Mouse (Mus musculus): ENCODE measurements at regions not wholly inside any gene's neighbourhood (a gene's known extent, or its start where the extent isn't known, plus 50 kb on each side); places are given as distances from the start of the nearest gene placed in this dataset.
A peak's percentile ranks its signal among the peaks of the same experiment; 100 is the strongest.

DNA sequence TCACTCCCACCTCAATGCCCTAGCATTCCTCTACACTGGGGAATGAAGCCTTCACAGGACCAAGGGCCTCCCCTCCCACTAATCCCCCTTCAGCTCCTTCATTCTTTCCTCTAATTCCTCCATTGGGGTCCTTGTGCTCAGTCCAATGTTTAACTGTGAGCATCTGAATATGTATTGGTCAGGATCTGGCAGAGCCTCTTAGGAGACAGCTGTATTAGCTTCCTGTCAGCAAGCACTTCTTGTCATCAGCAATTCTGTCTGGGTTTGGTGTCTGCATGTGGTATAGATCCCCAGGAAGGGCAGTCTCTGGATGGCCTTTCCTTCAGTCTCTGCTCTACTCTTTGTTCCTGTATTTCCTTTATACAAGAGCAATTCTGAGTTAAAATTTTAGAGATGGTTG lies 426.8 kb upstream of the 2610001J05Rik start:
- no peak for DNase-seq

DNA sequence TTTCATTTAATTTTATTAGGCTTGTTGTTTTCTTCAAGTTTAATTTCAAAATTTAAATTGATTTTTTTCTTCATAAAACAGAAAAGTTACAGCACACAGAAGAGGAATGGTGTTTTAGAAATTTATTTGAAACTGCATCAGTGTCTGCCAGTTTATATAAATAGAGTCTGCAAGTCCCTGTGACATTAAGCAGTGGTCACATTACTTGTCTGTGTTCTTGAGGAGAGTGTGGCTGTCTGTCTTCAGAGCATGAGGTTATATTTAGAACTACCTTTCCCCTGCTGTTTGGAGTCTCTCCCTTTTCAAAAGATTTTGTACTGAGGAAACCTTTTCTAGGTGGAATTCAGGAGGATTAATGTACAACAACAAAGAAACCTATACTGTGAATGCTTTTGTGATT lies 426.1 kb upstream of the 2610001J05Rik start:
- DNase-seq, result no peak

DNA sequence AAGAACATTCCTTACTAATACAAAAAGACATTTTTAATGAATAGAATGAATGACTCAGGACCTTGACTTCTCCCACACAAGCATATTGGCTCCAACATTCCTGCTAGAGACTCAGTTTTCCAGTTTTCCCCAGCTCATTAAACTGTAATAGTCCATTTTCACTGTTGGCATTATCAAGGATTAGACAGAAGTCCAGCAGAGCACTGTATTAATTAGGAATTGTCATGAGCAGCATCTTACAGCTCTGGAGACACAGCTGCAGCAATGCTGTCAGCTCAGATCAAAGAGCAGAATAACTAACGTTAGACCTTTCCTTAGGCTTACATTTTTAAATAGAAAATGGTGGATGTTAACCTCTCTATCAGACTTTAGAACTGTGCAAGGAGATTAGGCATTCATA lies 419.5 kb upstream of the 2610001J05Rik start:
- DNase-seq, result no peak

DNA sequence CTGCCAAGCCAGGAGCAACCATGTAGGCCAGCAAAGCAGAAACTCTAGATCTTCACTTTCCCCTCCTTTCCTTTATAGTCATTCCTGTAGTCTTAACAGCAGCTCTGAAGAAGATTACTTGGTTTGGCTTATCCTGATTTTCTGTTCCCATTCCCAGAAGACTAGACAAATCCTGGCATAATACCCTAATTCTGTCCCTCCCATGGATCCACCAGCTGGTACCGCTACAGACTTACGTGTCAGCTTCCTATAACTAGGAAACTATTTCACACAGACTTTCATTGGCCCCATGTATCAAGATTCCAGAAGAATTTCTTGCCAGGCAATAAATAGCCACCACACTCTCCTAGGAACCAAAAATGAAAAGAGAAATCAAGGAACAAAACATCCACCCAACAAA lies 410.2 kb upstream of the 2610001J05Rik start:
- DNase-seq, result no peak

DNA sequence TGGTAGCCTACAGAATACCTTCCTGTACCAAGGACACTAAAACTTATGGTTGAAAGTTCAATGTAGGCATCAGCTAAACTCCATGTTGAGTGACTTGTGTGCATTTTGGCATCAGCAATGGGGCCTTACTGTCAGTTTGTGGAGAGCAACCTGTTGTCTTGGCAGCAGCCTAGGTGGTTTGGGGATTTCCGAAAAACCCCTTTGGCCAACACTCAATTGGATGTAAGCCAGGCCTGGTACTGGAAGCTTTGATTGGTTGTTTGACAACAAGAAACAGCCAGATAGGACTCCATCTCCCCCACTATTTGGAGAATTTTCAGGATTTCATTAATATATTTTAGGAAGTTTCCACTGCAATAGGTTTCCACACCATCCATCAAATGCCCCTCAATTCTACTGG lies 390.6 kb upstream of the 2610001J05Rik start:
- no peak for DNase-seq

DNA sequence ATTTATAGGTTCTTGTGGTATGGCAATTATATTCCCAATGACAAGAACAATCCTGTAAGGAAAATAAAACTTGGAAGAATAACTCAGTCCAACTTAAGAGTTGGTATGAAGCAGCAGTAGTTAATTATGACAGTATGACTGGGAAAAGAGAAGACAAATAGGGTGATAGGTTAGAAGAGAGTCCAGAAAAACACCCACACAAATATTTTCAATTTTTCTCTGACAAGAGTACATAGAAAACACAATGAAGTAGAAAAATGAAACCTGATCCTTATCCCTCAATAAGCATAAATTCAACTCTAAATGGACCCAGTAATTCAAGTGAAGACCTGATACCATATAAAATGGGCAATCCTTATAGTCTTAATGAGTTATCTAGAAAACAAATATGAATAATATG lies 369.0 kb upstream of the 2610001J05Rik start:
- DNase-seq, result no peak

DNA sequence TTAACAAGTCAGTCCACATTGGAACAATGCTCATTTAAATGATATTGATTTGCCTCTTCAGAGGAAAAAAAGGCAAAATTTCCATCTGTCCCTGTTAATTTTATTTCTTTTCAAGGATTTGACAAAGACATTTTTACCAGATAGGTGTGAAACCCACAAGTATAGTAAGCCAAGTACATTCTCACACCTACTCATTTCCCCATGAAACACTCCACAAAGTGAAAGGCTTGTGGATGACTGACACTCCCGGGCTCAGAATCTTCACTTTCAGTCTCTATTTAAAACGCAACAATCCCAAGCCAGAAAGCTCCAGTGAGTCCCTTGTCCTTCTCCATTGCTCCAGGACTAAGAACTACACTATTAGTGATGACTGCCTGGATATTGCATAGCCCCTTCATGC lies 367.8 kb upstream of the 2610001J05Rik start:
- DNase-seq, result no peak

DNA sequence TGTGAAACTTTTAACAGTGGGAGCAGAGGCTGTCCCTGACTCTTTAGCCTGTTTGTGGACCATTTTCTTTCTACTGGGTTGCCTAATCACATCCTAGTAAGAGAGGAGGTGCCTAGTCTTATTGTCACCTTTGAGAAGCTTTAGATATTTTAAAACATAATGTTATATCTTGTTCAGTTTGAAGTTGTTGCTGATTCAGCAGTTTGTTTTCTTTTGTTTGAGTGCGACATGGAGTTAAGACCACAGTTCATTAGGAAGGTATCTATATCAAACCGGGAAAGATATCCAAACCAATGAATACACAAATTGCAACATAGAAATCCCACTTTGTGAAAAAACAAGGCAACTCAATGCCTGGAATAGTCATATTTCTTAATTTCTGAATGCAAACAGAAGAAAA lies 359.5 kb upstream of the 2610001J05Rik start:
- no peak for DNase-seq

DNA sequence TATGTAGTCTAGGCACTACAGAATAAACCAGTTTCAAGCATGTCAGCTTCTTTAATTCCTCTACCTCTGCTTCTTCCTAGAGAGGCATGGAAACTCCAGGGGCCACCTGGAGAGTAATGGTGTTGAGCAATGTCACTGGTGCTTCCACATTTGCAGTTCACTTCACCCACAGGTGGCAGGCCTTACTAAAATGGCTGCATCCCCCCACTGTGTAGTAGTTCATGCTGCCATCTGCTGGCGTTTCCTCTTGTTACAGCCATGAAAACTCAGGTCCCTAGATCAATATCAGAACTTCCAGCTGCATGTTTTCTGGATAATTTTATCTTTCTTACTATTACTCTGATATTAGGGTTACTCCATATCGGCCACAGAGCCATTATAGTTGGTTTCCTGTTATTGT lies 336.2 kb upstream of the 2610001J05Rik start:
- DNase-seq, result peak; percentile 2

DNA sequence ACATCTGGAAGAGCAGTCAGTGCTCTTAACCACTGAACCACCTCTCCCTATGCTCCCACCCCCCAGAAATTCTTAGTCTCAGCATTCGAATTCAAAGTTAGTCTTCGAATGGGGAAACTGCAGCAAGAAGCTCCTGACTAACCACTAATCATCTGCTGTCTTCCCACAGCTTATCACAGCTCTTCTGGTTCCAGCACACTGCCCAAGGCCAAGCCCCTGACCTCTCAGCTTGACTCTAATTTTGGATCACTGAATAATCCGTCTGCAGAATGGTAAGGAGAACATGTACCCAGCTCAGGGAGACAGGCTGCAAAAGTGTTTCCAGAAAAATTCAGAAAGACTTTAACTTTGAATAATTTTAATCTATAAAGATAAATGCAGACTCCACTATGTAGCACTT lies 325.8 kb upstream of the 2610001J05Rik start:
- DNase-seq, result no peak

DNA sequence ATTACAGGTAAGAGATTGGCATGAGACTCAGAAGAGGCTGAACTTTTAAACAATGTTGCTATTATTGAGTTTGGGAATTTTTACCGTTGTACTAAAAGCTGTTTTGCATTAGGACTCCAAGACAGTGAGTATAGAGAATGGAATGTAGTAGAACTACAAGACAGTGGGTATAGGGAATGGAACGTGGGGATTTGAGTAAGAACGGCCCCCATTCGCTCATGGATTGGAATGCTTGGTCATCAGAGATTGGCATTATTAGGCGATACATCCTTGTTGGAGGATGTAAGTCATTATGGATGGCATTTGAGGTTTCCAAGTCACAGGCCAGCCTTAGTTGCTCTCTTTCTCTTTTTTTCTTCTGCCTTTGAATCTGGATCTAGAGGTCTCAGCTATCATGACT lies 324.0 kb upstream of the 2610001J05Rik start:
- no peak for DNase-seq

DNA sequence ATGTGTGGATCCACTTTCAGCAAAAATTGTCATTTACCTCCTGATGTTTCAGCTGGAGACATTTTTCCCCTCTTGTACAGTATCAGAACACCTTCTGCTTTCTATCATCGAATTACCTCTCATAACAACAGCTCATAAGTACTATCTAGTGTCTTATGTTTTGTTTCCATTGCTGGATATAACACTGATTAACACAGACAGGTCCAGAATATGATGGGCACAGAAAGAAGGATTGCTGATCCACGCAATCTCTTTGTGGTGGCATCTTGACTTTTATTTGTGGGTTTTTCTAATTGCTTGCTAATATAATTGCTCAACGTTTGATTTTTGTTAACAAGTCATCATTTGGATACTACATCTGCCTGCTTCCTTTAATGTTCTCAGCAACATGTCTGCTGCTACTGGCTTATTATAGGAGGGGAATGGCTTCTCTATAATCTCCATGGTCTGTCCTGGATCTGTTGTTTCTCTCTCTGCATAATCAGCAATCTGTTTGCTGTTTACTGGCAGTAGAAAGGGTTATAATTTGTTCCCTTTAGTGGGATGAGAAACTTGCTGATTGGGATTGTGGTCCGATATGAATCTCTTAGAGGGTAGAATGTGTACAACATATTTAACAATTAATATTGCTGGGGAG lies 320.2 kb upstream of the 2610001J05Rik start:
- DNase-seq, result no peak

DNA sequence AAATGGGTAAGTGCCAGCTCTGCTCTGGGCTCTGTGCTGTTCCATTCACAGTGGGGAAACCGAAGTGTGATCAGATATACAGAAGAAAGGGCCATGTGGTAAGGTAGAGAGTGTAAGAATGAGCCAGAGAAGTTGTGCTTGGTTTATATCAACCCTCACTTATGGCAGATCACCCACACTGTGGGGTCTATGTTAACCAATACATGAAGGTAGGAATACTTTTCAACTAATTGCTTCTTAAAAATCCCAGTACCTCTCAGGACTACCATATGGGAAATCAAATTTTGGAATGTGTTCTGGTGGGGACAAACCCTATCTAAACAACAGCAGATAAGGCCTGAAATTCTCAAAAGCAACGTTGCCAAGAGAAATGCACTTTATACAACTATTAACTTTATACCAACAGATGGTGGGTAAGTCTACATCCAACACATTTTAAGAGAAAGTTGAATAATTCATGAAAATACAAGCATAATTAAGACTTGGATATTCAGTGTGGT lies 314.7 kb upstream of the 2610001J05Rik start:
- DNase-seq, result no peak

DNA sequence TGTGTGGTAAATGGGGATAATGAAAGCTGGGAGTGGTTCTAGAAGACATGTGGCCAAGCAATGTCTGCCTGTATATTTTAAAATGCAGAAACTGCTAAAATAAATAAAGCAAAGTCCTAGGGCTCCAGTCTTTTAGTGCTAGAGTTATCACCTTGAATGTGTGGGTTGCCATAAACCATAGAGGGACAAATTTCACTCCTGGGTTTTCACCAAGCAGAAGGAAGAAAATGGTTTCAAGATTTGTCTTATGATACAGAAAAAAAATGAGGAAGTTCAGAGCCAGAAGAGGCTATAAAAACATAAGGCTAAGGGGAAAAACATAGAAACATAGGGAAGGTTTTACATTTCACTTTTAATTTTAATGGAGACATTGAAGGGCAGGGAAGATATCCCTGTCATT lies 276.1 kb upstream of the 2610001J05Rik start:
- DNase-seq, result no peak

DNA sequence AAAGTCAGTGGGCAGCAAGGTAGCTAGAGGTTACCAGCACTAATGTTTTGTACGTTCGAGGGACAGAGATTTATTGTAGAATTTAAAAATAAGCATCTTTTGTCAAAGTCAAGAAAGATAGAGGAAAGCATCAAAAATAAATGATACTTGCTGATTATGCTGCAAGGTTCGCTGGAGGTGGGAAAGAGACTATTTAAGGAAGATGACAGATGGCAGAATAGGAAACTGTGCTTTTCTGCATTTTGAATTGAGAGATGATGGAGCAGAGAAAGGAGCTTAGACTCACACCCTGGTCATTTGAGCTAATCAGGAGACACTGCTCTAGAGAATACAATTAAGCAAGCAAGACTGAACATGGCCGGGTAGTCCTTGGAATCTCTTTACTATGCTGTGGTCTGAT lies 275.1 kb upstream of the 2610001J05Rik start:
- no peak for DNase-seq

DNA sequence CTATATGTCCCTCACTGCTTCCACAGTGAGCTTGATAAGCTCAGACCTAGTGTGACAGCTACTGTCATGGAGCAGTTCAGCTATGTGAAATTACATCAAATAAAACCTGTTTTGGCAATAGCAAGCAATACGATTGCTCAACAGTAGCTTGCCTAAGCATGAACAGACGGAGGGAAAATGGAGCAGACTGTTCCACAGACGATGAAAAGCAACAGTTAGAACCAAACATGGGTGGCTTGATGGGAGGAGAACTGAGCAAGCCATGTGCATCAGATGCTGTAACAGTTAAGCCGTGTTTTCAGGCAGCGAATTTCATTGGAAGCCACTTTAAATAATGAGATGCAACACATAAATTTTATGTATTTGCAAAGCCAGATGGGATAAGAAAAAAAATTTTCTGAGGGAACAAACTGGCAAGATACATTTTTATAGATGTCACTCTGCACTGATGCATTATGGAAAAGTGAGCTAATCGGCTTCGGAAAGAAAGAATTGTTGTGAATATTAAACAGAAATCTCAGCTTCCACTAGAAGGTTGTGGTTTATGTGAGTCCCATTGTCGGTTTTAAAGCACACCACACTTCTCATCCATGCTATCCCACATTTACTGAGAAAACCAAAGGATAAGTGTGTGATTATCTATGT lies 270.9 kb upstream of the 2610001J05Rik start:
- no peak for DNase-seq

DNA sequence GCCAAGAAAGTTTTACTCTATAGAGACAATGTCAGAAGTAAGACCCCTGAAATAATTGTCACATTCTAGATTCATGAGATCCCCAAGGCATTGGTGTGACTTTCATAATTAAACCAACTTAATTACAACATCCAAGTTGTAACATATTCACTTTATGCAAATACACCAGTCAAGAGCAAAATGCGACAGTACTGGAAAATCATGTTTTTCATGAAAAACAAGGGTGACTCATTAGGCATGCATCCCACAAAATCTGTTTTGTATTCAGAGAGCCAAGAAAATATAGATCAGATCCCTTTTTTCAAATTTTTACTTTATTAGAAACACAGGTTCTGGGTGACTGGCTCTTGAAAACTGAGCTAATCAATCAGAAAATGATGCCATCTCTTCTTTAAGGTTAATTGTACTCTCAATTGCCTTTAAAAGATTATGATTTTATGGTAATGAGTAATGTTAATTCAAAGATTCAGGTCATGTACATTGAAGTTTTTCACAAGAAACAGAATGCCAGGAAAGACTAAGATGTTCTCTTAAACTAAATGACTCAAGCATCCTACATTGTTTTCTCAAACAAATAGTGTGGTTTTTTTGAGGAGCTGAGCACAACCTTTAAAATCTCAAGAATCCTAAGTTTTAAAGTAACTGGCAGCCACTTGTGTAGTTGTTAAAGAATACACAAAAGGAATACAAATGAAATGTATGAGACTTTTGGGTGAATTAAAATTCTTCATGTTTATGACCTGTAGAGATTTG lies 259.2 kb upstream of the 2610001J05Rik start:
- DNase-seq, result no peak

DNA sequence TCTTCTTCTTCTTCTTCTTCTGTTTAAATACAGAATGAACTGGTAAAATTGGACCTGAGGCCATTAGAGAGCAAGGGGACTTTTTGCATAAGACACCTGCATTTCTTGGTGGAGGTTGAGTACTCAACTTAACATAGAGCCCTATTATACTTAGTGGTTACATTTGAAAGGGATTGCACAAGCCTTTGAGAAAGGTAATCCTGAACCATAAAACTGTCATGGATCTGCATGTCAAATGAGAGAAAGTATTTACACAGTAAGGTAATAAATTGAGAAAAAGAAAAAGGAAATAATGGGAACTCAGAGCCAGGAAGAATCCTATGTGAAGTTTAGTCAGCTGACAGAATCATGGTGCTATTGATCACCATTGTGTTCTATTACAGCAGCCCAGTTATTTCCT lies 258.1 kb upstream of the 2610001J05Rik start:
- no peak for DNase-seq

DNA sequence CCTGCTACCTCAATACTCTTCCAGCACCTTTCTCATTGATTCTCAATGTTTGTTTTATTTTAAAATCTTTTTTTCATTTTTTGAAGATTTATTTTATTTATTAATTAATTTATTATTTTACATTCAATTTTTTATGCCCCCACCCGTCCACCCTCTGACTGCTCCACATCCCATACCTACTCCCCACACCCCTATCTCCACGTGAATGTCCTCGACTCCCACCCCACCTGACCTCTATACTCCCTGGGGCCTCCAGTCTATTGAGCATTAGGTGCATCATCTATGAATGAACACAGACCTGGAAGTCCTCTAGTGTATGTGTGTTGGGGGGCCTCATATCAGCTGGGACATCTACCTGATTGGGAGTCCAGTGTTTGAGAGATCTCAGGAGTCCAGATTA lies 251.0 kb upstream of the 2610001J05Rik start:
- no peak for DNase-seq

DNA sequence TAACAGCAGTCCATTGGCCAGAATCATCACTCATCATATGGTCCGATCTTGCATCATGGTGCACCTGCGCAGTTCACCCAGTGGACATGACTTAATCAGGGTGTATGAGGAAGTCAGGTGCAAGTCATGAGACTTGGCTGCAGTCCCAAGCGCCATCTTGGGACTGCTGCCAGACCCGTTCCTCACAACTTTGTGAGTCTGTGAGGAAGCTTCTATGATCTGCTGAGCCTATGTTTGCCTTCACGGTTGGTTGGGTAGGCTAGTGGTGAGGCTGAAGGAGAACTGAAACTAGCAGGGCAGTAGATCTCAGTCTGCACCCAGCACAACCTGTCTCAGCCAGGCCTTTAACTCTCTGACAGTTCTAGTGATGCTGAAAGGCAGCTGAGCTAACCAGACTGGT lies 250.2 kb upstream of the 2610001J05Rik start:
- DNase-seq, result no peak

DNA sequence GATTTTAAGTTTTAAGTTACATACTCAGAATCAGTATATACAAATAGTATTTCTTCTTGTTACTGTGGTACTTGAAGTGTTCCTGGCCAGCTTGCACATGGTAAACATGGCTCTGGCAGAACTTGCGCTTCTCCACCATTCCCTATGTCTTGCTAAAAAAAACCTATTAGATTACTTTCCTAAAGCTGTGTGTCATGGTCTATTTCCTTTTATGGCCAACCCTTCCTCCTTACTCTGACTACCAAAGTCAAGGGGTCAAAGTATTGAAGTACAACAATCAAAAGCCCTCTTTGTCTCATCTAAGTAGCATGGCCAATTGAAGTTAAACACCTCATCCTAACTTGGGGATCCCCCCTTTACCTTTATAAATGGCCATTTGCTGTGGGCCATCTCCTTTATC lies 223.6 kb upstream of the 2610001J05Rik start:
- DNase-seq, result no peak

DNA sequence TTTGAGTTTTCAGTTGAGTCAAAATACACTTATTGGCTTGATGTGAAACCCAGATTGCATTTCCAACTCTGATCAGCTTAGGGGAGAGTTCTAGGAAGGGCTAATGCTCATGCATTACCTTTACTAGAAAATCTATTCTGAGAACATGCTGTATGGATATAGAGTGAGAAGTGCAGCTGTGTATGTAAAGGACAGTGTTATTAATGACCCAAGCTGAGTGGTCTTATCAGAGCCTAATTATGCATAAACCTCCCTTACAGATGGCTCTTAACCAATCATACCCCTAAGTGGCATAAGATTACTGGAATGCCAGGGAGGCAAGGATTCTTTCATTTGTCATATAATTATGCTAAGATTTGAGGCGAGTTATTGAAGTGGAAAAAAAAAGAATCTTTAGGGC lies 210.6 kb upstream of the 2610001J05Rik start:
- DNase-seq, result no peak

DNA sequence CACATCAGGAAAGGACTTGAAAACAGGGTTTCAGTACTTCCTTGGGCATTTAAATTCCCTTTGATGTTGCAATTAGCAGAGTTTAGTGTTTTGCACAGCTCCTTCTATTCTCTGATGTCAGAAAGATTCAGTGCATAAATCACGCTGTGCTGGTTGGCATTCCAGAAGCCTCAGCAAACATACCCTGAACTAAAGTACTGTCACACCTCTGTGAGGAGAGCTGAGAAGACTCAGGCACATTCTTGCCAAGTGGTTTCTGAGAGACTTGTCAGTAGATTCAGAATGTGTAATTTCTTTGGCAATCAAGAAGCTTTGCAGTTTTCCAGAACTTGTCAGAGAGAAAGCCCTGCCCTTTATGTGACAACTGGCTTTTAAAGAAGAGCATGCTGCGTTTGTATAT lies 192.4 kb upstream of the 2610001J05Rik start:
- no peak for DNase-seq

DNA sequence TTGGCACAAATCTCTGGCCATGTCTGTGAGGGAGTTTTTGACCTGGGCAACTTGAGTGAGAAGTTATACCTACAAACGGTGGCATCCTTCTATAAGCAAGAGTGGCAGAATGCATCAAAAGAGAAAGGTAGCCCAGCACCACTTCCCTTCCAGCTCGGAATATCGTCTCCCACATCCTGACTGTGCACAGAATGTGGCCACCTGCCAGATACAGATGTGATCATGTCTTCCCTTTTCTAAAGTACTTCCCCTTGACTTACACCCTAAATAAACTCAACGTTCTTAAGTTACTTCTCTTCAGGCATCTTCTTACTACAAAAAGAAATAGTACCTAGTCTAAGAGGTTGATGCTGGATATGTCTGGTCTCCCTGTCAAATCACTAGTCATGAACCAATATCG lies 175.2 kb upstream of the 2610001J05Rik start:
- DNase-seq, result no peak

Data from thymus, postnatal 25 days (tissue).